Mouse (Mus musculus) forebrain, embryonic 15.5 days (tissue): ENCODE data around the gene Skap1. TPM values are rescaled to one million over a fixed set of nuclear protein-coding genes. Genes with fewer than 3 reads are reported as not detected.
A peak's percentile ranks its signal among the peaks of the same experiment; 100 is the strongest.

Experiments used
- ATAC-seq: fragments of 200-750 bp; cut with Nextera tagmentation; replicated peaks from 2 replicates; pipeline ENCODE4 v1.8.0; 2017; ENCODE audit warnings: mild to moderate bottlenecking, moderate TSS enrichment, moderate library complexity
- H3K27ac ChIP-seq: fragments of 300-500 bp; sonication (generic); replicated peaks from 2 replicates; pipeline ENCODE4 v1.5.1; 2015; ENCODE audit warnings: mild to moderate bottlenecking, inconsistent platforms
- H3K27me3 ChIP-seq: fragments of 300-500 bp; sonication (generic); 2 replicates; pipeline ENCODE4 v1.6.1; 2015; ENCODE audit warnings: inconsistent platforms
- H3K36me3 ChIP-seq: fragments of 300-500 bp; sonication (generic); 2 replicates; pipeline ENCODE4 v1.6.1; 2015; ENCODE audit warnings: mild to moderate bottlenecking, inconsistent platforms
- H3K4me1 ChIP-seq: fragments of 300-500 bp; sonication (generic); 2 replicates; pipeline ENCODE4 v1.6.1; 2015; ENCODE audit warnings: inconsistent platforms
- H3K4me2 ChIP-seq: fragments of 300-500 bp; sonication (generic); replicated peaks from 2 replicates; pipeline ENCODE4 v1.6.1; 2015; ENCODE audit warnings: mild to moderate bottlenecking, inconsistent platforms
- H3K4me3 ChIP-seq: fragments of 300-500 bp; sonication (generic); 2 replicates; pipeline ENCODE4 v1.5.1; 2015; ENCODE audit warnings: mild to moderate bottlenecking, inconsistent platforms
- H3K9ac ChIP-seq: fragments of 300-500 bp; sonication (generic); replicated peaks from 2 replicates; pipeline ENCODE4 v1.6.1; 2015; ENCODE audit warnings: mild to moderate bottlenecking, inconsistent platforms
- H3K9me3 ChIP-seq: fragments of 300-500 bp; sonication (generic); 2 replicates; pipeline ENCODE4 v1.6.1; 2016; ENCODE audit warnings: inconsistent platforms
- WGBS: fragments of 180-500 bp; shearing (Covaris S2); methylation state at CpG from one replicate; pipeline ENCODE4 v1.1.7; 2015; ENCODE audit warnings: mixed read lengths; 5-methylcytosine and 5-hydroxymethylcytosine counted together
- polyA plus RNA-seq: library from polyadenylated mRNA; unstranded; fragments of >200 nt; fragmentation: Nextera tagmentation; extraction: Ambion mirVana; gene quantifications from 2 replicates; pipeline ENCODE4 v1.2.1, GENCODE M21; 2015

Gene Skap1
- polyA plus RNA-seq, 1 experiment from 2014 or later = 2.8 TPM

GRCm38 (mm10) chr11:96531757-96532433 lies 67.5 kb downstream of the Skap1 start:
- no peak overlapping the region for H3K27ac ChIP-seq
- WGBS = 73% methylated on average over 13 of the region's 13 CpGs
- no peaks in the 10 kb centered on the region for H3K36me3 ChIP-seq
- no peak overlapping the region for H3K9ac ChIP-seq
- no peak overlapping the region for H3K4me2 ChIP-seq
- 0 out of 2 replicates have a peak, but pooled peaks cover 4% of the 10 kb centered on the region for H3K4me1 ChIP-seq
- H3K9me3 ChIP-seq = no peaks in the 10 kb centered on the region
- no peak overlapping the region for H3K4me3 ChIP-seq
- H3K27me3 ChIP-seq = 0 out of 2 replicates have a peak, but pooled peaks cover 6% of the 10 kb centered on the region
- no peak for ATAC-seq

- no peaks in the 10 kb centered on the region for H3K36me3 ChIP-seq
- WGBS = 75% methylated on average over 2 of the region's 2 CpGs
- H3K27me3 ChIP-seq = 0 out of 2 replicates have a peak, but pooled peaks cover 14% of the 10 kb centered on the region
- ATAC-seq = no peak
- H3K9ac ChIP-seq = no peak overlapping the region
- H3K9me3 ChIP-seq = no peaks in the 10 kb centered on the region
- no peak overlapping the region for H3K27ac ChIP-seq
- no peak overlapping the region for H3K4me2 ChIP-seq
- 0 out of 2 replicates have a peak, but pooled peaks cover 4% of the 10 kb centered on the region for H3K4me1 ChIP-seq
- no peak overlapping the region for H3K4me3 ChIP-seq
These were observed 70.1 kb downstream of the Skap1 start for GRCm38 (mm10) chr11:96534531-96534930.

- Histone ChIP-seq H3K9ac (no peak overlapping the region), H3K4me1 (0 out of 2 replicates have a peak, but pooled peaks cover 4% of the 10 kb centered on the region), H3K27ac (no peak overlapping the region), H3K9me3 (no peaks in the 10 kb centered on the region), H3K4me3 (no peak overlapping the region), H3K27me3 (0 out of 2 replicates have a peak, but pooled peaks cover 14% of the 10 kb centered on the region), H3K36me3 (no peaks in the 10 kb centered on the region), H3K4me2 (no peak overlapping the region)
- WGBS = 20% methylated on average over 5 of the region's 5 CpGs
- no peak for ATAC-seq
These were observed 71.8 kb downstream of the Skap1 start for GRCm38 (mm10) chr11:96536146-96536545.

GRCm38 (mm10) chr11:96542003-96542402 lies 77.6 kb downstream of the Skap1 start:
- ATAC-seq = no peak
- Histone ChIP-seq H3K4me3 (no peak overlapping the region), H3K4me1 (no peaks in the 10 kb centered on the region), H3K36me3 (no peaks in the 10 kb centered on the region), H3K4me2 (no peak overlapping the region), H3K9me3 (no peaks in the 10 kb centered on the region), H3K27me3 (0 out of 2 replicates have a peak, but pooled peaks cover 7% of the 10 kb centered on the region), H3K9ac (no peak overlapping the region), H3K27ac (no peak overlapping the region)
- WGBS = 74% methylated on average over 7 of the region's 7 CpGs

DNA sequence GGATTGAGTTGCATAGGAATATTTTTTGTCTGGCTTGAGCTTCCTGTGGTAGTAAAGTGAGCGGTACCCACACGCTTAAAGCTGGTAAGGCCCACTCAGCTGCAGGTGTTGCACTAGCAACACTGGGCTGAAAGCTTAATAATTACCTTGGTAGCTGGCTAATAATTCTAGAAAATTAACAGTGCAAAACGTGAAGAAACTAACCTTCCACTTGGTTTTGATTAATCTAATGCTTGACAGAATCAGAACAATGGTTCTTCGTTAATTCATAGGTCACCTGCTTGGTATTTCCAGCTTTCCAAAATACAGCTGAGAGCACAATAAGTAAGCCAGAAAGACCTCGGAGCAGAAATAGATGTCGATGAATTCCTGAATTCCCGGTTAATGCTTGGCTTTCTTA lies 78.2 kb downstream of the Skap1 start:
- Histone ChIP-seq H3K27ac (no peak overlapping the region), H3K4me2 (no peak overlapping the region), H3K4me3 (no peak overlapping the region), H3K4me1 (no peaks in the 10 kb centered on the region), H3K27me3 (0 out of 2 replicates have a peak, but pooled peaks cover 4% of the 10 kb centered on the region), H3K9ac (no peak overlapping the region), H3K36me3 (no peaks in the 10 kb centered on the region), H3K9me3 (no peaks in the 10 kb centered on the region)
- no peak for ATAC-seq
- WGBS = 49% methylated on average over 7 of the region's 7 CpGs

DNA sequence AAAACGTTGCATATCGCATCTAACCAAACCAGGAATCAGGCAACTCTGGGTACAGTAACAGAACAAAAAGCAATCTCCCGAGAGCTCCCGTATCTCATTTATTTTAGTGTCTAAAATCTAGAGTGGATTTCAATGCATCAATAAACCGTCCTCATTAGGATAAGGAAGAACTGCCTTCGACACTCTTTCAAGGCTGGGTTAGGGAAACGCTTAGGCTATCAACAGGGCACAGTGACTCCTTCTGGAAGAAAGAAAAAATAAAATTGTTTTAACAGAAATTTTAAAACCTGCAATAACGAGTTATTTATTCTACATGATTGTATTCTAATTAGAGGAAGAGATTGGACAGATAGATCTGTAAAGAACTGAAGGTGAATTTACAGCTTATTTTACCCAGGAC lies 82.0 kb downstream of the Skap1 start:
- no peaks in the 10 kb centered on the region for H3K27me3 ChIP-seq
- H3K4me1 ChIP-seq = no peaks in the 10 kb centered on the region
- no peak overlapping the region for H3K4me3 ChIP-seq
- ATAC-seq = no peak
- H3K36me3 ChIP-seq = no peaks in the 10 kb centered on the region
- 69% methylated on average over 8 of the region's 8 CpGs for WGBS
- H3K4me2 ChIP-seq = no peak overlapping the region
- no peaks in the 10 kb centered on the region for H3K9me3 ChIP-seq
- H3K27ac ChIP-seq = no peak overlapping the region
- no peak overlapping the region for H3K9ac ChIP-seq

DNA sequence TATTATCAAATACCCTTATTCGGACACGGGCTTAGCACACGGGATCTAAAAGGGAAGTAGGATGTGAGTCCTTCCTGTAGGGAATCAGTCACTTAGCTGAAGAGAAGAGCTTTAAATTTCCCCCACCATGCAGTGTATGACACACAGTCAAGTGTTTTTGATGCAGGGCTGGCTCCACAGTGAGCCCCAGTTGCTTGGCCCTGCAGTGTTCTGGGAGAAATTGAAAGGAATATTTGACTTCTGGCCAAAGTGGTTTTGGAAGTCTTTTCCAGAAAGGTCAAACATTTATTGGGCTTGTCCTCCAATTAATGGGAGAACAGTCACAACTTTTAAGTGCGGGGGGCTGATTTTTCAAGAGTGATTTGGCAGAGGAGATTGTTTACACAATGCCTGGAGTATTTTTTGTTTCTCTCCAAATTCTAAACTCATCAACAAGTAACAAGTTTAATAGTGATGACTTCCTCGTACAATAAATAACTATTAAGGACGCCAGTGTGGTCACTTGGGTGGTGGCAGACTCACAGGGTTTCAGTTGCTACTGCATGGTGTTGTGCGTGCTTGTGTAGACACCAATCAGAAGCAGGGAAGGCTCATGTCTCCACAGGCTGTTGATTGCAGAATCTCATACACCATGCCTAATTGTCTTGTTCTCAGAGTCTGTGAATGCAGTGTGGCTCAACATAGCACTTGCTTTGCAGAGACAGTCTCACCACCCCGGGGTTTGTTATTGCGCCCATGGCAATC lies 86.7 kb downstream of the Skap1 start:
- no peak overlapping the region for H3K27ac ChIP-seq
- peaks cover 17% of the 10 kb centered on the region; the same call in 1 of the 2 replicates for H3K27me3 ChIP-seq
- no peak for ATAC-seq
- no peak overlapping the region for H3K4me2 ChIP-seq
- no peaks in the 10 kb centered on the region for H3K36me3 ChIP-seq
- WGBS = 81% methylated on average over 9 of the region's 9 CpGs
- no peak overlapping the region for H3K4me3 ChIP-seq
- no peak overlapping the region for H3K9ac ChIP-seq
- H3K4me1 ChIP-seq = peaks cover 3% of the 10 kb centered on the region
- H3K9me3 ChIP-seq = no peaks in the 10 kb centered on the region

DNA sequence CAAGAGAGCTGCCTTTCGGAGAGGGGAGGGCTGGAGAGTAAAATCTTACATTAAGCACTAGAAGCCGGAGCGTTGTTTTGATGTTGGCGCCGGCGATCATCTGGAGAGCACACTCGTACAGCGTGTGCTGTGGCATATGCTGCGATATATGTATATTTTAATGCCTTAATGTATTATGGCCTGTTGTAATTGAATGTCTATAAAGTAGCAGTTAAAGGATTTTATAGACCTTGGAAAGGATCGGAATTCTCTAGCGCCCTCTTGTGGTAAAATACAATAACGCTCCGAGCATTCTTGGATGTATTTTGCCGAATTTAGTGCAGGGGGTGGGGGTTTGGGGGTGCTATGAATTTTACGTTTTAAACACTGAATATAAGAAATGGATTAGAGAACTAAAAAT lies 88.7 kb downstream of the Skap1 start:
- Histone ChIP-seq H3K4me2 (no peak overlapping the region; the same call in 1 of the 2 replicates), H3K4me1 (peaks cover 3% of the 10 kb centered on the region), H3K9me3 (no peaks in the 10 kb centered on the region), H3K27me3 (peaks cover 17% of the 10 kb centered on the region; the same call in 1 of the 2 replicates), H3K9ac (no peak overlapping the region), H3K27ac (no peak overlapping the region), H3K36me3 (no peaks in the 10 kb centered on the region), H3K4me3 (no peak overlapping the region)
- WGBS = 16% methylated on average over 15 of the region's 15 CpGs
- 0 out of 2 replicates have a peak, but pooled peaks have one; percentile 19 for ATAC-seq

DNA sequence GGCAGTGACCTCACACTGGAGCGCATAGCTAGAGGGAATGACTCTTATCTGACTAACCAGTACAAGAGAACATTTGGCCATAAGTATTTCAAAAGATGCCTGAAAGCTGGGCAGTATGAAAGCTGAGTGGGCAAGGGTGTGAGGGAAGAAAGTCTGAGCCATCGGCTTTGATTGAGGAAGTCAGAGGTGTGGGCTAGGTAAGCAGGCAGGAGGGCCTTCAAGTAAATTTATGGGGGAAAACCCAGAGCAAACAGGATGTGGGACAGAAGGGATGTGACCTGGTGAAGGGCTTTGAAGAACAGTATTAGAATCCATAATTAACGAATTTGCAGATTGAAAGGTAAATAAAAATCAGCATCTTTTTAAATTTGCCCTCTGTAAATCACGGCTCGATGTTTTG lies 95.8 kb downstream of the Skap1 start:
- Histone ChIP-seq H3K27me3 (no peaks in the 10 kb centered on the region), H3K4me1 (no peaks in the 10 kb centered on the region), H3K27ac (no peak overlapping the region), H3K9ac (no peak overlapping the region), H3K4me2 (no peak overlapping the region), H3K9me3 (no peaks in the 10 kb centered on the region), H3K4me3 (no peak overlapping the region), H3K36me3 (no peaks in the 10 kb centered on the region)
- 86% methylated on average over 5 of the region's 5 CpGs for WGBS
- no peak for ATAC-seq

DNA sequence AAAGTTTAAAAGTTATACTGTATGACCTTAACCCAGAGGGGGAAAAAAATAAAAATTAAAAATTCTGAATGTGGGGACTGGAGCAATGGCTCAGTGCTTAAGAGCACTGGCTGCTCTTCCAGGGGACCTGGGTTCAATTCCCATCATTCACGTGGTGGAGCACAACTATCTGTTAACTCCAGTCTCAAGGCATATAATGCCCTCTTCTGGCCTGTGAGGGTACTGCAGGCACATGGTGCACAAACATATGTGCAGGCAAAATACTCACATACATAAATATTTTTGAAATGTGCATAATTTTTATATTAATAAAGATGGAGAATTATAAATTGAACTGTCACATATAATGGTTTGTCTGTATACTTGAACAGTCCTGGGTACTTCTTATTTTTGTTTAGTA lies 99.7 kb downstream of the Skap1 start:
- H3K9ac ChIP-seq = no peak overlapping the region
- ATAC-seq = no peak

DNA sequence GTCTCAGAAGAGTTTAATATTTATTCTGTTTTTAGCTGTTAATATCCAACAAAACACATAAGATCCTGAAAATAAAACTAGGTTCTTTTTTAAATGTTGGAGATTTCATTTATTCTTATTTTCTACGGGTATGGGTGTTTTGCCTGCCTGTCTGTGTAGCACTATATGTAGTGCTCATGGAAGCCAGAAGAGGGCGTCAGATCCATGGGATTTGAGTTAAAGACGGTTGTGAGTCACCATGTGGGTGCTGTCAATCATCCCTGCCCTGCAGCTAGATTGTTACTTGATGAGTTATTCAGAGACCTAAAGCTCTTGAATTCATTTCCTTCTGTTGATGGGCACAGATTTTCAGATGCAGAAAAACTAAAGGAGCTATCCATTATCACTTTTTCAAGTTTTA lies 108.1 kb downstream of the Skap1 start:
- H3K27ac ChIP-seq = no peak overlapping the region
- no peaks in the 10 kb centered on the region for H3K36me3 ChIP-seq
- no peak for ATAC-seq
- no peak overlapping the region for H3K4me2 ChIP-seq
- no peaks in the 10 kb centered on the region for H3K27me3 ChIP-seq
- no peak overlapping the region for H3K4me3 ChIP-seq
- WGBS = 36% methylated on average over 3 of the region's 3 CpGs
- peaks cover 7% of the 10 kb centered on the region; the same call in 1 of the 2 replicates for H3K4me1 ChIP-seq
- H3K9ac ChIP-seq = no peak overlapping the region
- H3K9me3 ChIP-seq = no peaks in the 10 kb centered on the region

More for the DNA sequence above, 99.7 kb downstream of the Skap1 start:
- Histone ChIP-seq H3K9me3 (no peaks in the 10 kb centered on the region), H3K4me1 (no peaks in the 10 kb centered on the region), H3K27ac (no peak overlapping the region), H3K4me3 (no peak overlapping the region), H3K36me3 (no peaks in the 10 kb centered on the region), H3K4me2 (no peak overlapping the region), H3K27me3 (no peaks in the 10 kb centered on the region)
- 41% methylated on average over 1 of the region's 1 CpGs for WGBS
